Mouse (Mus musculus): ENCODE data around the gene Utf1.

DNA sequence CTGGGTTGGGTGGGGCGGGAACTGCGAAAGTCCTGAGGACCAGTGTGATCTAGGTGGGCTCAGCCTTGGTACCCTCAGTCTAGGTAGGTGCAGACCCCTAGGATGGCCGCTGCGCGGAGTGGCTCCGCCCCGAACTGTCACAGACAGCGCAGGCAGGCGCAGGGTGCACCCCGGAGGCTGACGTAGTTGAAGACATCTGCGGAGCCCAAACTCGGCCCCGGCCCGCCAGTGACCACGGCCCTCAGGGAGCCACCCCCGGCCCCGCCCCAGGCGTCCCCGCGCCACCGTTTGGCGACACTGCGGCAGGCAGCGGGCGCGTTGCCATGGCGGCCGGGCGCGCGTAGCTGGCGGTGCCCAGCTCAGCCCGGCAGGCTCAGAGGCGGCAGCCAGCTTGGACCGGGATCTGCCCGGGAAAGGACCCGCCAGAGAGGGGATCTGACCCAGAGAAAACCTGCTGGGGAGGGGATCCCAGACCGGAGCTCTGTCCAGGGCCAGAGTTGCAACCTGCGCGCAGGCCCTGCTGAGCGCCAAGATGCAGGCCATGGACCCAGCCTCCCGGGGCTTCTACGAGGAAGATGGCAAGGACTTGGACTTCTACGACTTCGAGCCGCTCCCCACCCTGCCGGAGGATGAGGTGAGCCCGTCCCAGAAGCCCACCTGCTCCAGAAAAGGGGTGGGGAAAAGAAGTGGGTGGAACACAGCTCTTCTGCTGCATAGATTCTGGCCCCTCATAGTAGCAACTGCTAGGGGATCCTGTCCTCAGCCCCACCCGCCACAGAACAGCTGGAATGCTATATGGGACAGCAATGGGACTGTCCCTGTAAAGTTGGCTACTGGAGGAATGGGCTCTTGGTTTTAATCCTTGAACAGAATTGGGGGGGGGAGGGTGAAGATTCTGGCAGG, 48.7 kb upstream of the Utf1 start, which contains the start of gene Kndc1:
- TF ChIP-seq EP300 (IDR thresholded peaks at IDR 0.05; ENCODE audit: insufficient read depth, low read depth, low read length) (no peak), CTCF (IDR thresholded peaks at IDR 0.05; ENCODE audit: low read depth, low read length) (no peak), POLR2A (IDR thresholded peaks at IDR 0.05; ENCODE audit: insufficient read depth, low read length) (no peak)
